Mouse (Mus musculus) kidney, adult 2 months (tissue): ENCODE data around the gene Tbxas1. TPM values are rescaled to one million over a fixed set of nuclear protein-coding genes. Genes with fewer than 3 reads are reported as not detected.

Experiments
- DNase-seq: peaks from one replicate; pipeline ENCODE4 v3.0.0; 2021
- H3K27ac ChIP-seq: fragments of 200-500 bp; 2 replicates; pipeline ENCODE4 v1.5.1; 2012; ENCODE audit warnings: low read depth, low read length, control low read depth, inconsistent platforms; ENCODE audit not compliant: insufficient read depth
- H3K27me3 ChIP-seq: fragments of 200-500 bp; replicated peaks from 2 replicates; pipeline ENCODE4 v1.6.1; 2012; ENCODE audit warnings: mild to moderate bottlenecking, moderate library complexity, low read length, inconsistent platforms; ENCODE audit not compliant: control insufficient read depth, insufficient read depth
- H3K36me3 ChIP-seq: fragments of 200-500 bp; 2 replicates; pipeline ENCODE4 v1.6.1; 2012; ENCODE audit warnings: mild to moderate bottlenecking, moderate library complexity, low read length, inconsistent platforms; ENCODE audit not compliant: control insufficient read depth, insufficient read depth
- H3K4me1 ChIP-seq: fragments of 200-500 bp; 2 replicates; pipeline ENCODE4 v1.6.1; 2011; ENCODE audit warnings: low read length; ENCODE audit not compliant: control insufficient read depth, insufficient read depth
- H3K4me3 ChIP-seq: fragments of 200-500 bp; 2 replicates; pipeline ENCODE4 v1.5.1; 2011; ENCODE audit warnings: mild to moderate bottlenecking, low read depth, low read length, control low read depth; ENCODE audit not compliant: insufficient read depth
- CTCF ChIP-seq: fragments of 200-500 bp; conservative IDR thresholded peaks from 2 replicates; pipeline ENCODE4 v1.5.1; 2011; ENCODE audit warnings: low read depth, mild to moderate bottlenecking, control low read depth, low read length, moderate library complexity, mixed read lengths; ENCODE audit not compliant: insufficient read depth, insufficient read length
- POLR2A ChIP-seq: fragments of 200-500 bp; IDR thresholded peaks from one replicate; pipeline ENCODE4 v1.6.1; 2011; ENCODE audit warnings: low read depth, low read length, control low read depth
- WGBS: fragments of 180-500 bp; shearing (Covaris S2); methylation state at CpG from one replicate; pipeline ENCODE4 v1.1.7; 2018; 5-methylcytosine and 5-hydroxymethylcytosine counted together
- polyA plus RNA-seq: library from polyadenylated mRNA; depleted of rRNA; stranded (reverse); fragments of >200 nt; gene quantifications from 2 replicates; pipeline ENCODE4 v1.2.3, GENCODE M21; 2012

Gene Tbxas1
- polyA plus RNA-seq, 1 experiment, result 19.5 TPM

DNA sequence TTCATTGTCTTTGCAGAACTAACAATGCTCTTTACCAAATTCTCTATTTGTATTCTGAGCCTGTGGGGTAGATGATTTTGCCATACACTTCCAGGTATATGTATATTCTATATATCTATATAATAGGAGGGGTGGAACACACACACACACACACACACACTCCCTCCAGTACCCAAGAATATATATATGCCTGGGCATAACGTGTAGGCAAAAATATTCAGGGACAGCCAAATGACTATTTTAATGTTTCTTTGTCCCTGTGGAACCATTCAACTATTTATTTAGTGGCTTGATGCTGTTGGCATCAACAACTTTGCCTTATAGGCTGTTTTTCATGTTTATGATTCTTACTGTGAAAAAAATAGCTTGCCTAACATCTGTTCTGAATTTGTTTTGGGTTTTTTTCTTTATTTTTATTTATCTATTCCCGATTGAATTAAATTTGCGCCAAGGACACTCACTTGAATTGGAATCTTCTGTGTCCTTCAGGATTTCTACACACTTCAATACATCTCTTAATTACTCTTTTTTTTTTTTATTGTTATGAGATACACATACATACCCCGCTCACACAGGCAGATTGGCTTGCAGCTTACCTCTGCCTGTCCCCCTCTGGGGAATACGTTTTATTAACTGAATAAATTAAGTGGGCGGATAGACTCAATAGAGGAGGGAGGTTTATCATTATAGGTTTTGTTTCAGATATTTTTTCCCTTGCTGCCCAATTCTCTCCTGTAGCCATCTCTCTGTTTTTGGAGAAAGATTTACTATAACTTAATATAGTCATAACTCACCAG, 94.9 kb downstream of the Tbxas1 start:
- H3K4me3 ChIP-seq, result no peak overlapping the region
- H3K36me3 ChIP-seq, result no peaks in the 10 kb centered on the region
- TF ChIP-seq CTCF (no peak), POLR2A (no peak)
- H3K27me3 ChIP-seq, result no peaks in the 10 kb centered on the region
- no peak overlapping the region for H3K27ac ChIP-seq
- DNase-seq, result no peak
- H3K4me1 ChIP-seq, result peaks cover 25% of the 10 kb centered on the region
- WGBS, result 81% methylated on average over 6 of the region's 6 CpGs

DNA sequence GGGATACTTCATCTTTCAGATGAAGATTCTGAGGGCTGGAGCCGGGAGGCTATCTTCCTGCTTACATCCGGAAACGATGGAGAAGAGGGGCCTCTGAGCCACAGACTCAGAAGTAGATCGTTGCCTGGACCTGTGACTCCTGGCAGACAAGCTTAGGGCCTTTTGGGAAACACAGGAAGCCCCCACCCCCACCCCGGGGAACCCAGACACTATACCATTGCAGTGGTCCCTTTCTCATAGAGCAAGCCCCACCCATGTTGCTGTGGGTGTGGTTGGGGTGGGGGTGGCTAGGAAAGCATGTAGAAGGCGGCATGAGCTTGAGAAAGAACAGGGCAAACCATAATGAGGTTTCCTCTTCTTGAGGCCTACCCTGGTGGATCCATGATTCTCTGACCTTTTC, 95.6 kb downstream of the Tbxas1 start:
- Histone ChIP-seq H3K36me3 (no peaks in the 10 kb centered on the region), H3K27ac (no peak overlapping the region), H3K27me3 (no peaks in the 10 kb centered on the region), H3K4me1 (peaks cover 25% of the 10 kb centered on the region), H3K4me3 (no peak overlapping the region)
- DNase-seq, result no peak
- TF ChIP-seq POLR2A, result no peak
- no peak for TF ChIP-seq CTCF
- 83% methylated on average over 6 of the region's 6 CpGs for WGBS

DNA sequence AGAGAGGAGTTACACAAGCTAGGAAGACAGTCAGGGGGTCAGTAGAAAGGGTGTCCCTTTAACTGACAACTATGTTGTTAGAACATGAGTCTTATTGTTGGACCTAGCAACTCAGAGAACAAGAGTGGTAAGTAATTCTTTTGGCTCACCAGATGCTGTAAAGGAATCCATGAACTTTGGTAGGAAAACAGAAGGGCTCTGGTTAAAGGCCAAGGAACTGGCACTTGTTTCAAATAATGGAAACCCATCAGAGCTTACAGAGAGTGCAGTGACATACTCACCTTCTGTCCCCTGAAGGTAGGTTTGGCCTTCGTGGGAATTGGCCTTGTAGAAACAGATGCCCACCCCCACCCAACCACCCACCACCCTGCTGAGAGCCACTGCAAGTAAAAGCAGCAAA, 97.6 kb downstream of the Tbxas1 start:
- Histone ChIP-seq H3K27ac (peak overlapping the region; percentile 99), H3K27me3 (no peaks in the 10 kb centered on the region), H3K4me3 (no peak overlapping the region), H3K4me1 (peaks cover 25% of the 10 kb centered on the region), H3K36me3 (no peaks in the 10 kb centered on the region)
- WGBS, result 20% methylated on average over 1 of the region's 1 CpGs
- no peak for TF ChIP-seq CTCF
- TF ChIP-seq POLR2A, result no peak
- DNase-seq, result peak; percentile 63

DNA sequence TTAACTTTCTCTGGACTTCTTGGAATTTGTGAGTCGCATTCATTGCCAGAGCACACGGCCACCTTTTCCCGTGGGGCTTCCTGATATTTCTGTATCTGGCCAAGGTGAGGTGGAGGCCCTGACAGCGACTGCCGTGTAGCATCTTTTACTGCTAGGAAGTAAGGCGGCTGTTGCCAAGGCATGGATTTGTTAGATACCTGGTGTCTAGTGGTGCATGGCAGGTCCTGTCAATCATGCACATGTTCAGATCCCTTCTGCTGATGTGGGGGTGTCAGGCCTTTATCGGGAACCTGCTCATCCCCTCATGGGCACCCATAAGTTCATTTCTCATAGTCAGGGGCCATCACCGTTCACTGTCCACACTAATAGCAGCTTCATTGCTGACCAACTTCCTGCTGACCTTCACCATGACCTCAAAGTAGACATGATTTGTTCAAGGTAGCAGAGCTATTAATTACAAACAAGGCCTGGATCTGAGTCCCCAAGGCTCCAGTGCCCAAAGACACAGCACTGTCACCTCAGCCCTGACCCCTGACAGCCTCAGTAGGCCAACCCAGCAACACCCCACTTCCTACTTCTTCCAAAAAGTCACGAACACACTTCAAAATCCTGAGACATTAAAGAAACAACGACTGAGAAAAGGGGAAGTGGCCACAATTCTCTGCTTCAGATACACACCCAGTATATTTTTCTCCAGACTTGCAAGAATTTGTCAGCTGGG, 98.4 kb downstream of the Tbxas1 start:
- peak overlapping the region; percentile 99 for H3K27ac ChIP-seq
- H3K4me3 ChIP-seq, result no peak overlapping the region
- TF ChIP-seq CTCF (no peak), POLR2A (no peak)
- DNase-seq, result peak; percentile 65
- H3K27me3 ChIP-seq, result no peaks in the 10 kb centered on the region
- peaks cover 25% of the 10 kb centered on the region for H3K4me1 ChIP-seq
- 26% methylated on average over 10 of the region's 10 CpGs for WGBS
- H3K36me3 ChIP-seq, result no peaks in the 10 kb centered on the region

DNA sequence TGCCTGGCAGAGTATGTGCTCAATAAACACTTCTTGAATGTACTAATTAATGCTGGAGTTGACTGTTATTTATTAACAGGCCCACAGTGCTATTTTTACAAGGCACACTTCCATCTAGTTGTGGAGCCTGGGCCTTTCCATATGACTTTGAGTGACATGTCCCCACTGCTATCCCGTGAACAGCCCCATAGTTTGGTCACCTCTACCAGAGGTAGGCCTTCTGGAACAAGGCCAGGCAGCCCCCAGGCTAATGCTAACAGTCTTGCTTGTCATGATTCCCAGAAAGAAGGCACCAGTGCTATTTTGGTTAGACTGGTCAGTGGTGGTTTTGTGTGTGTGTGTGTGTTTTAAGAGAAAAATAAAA, 98.9 kb downstream of the Tbxas1 start:
- no peak for TF ChIP-seq CTCF
- no peak for TF ChIP-seq POLR2A
- H3K27ac ChIP-seq, result peak overlapping the region; percentile 99
- peak; percentile 91 for DNase-seq
- no peaks in the 10 kb centered on the region for H3K36me3 ChIP-seq
- H3K27me3 ChIP-seq, result no peaks in the 10 kb centered on the region
- peaks cover 25% of the 10 kb centered on the region for H3K4me1 ChIP-seq
- WGBS, result 29% methylated on average over 1 of the region's 1 CpGs
- H3K4me3 ChIP-seq, result no peak overlapping the region

DNA sequence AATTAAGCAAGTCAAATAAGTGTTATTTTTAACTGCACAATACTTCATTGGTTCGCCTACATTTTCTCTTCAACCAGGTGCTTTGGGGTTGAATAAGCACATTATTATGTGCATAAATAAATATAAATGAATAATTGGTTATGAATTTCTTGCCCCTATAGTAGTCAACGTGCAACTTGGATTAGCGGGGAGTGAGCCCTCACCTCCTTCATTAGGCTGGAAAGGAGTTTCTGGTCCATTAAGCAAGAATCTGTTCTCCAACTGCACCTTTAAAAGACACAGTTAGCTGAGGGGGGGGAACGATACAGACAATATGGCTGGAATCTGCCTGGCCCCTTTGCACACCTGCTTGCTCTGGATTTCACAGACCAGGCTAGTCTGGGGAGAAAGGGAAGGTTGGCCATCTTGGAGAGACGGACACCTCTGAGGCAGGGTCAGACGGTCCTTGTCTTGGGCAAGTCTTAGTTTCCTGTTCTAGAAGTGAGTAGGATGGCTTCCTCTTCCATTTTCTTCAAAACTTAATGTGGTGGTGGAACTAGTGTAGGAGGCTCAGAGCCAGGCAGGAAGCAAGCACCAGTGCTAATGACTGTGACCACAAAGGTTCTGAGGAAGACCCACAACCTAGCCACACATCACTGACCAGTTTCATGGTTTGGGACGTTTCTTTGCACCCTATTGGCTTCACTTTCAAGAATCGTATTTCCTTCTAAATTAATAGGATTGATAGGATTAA, 99.5 kb downstream of the Tbxas1 start:
- H3K4me1 ChIP-seq, result peaks cover 25% of the 10 kb centered on the region
- peak; percentile 59 for DNase-seq
- no peaks in the 10 kb centered on the region for H3K27me3 ChIP-seq
- peak overlapping the region; percentile 99 for H3K27ac ChIP-seq
- no peaks in the 10 kb centered on the region for H3K36me3 ChIP-seq
- H3K4me3 ChIP-seq, result no peak overlapping the region
- 48% methylated on average over 8 of the region's 8 CpGs for WGBS
- TF ChIP-seq POLR2A, result no peak
- no peak for TF ChIP-seq CTCF

DNA sequence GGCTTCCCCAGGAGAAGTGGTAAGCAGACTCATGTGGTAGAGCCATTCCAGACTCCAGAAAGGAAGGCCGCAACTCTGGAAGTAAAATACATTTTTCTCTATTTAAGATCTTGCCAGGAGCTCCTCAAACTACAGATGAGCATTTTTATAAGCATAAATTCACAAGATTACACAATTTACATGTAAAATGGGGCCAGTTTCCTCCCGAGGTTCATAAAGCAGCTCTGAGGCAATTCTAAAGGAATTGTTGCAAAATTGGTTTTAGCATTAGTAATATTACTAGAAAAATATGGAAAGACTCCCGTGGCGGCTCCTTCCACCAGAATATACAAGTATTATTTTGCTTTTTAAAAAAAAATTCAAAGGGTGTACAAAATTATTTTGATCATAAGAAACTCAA, 100.7 kb downstream of the Tbxas1 start:
- no peak overlapping the region for H3K4me3 ChIP-seq
- no peaks in the 10 kb centered on the region for H3K36me3 ChIP-seq
- DNase-seq, result no peak
- 93% methylated on average over 4 of the region's 4 CpGs for WGBS
- TF ChIP-seq POLR2A, result no peak
- no peak for TF ChIP-seq CTCF
- no peaks in the 10 kb centered on the region for H3K27me3 ChIP-seq
- peaks cover 25% of the 10 kb centered on the region for H3K4me1 ChIP-seq
- no peak overlapping the region for H3K27ac ChIP-seq
